Mouse (Mus musculus) ovary, adult 2 months (tissue): Measurements from ENCODE around the gene Hps3. TPM values are rescaled to one million over a fixed set of nuclear protein-coding genes. Genes with fewer than 3 reads are reported as not detected.

Experiments
- polyA plus RNA-seq: library from polyadenylated mRNA; depleted of rRNA; stranded (reverse); fragments of >200 nt; gene quantifications from 2 replicates; pipeline ENCODE4 v1.2.3, GENCODE M21; 2012; rRNA removed

Hps3 gene
- 37.9 and 66.1 TPM in 2 replicates for polyA plus RNA-seq

GRCm38 (mm10) chr3:20034719-20035404, at the start of gene Hps3:
Gene Hps3 (minus strand): TSS chr3:20035315.

GRCm38 (mm10) chr3:20057306-20058196, 22.4 kb upstream of the Hps3 start, which contains the start of gene Hltf:
Gene Hltf (plus strand): TSS chr3:20057811.

GRCm38 (mm10) chr3:19956885-19957284, 78.2 kb downstream of the Hps3 start, which contains the start of gene Cp:
Gene Cp (plus strand): TSS chr3:19957054.

Other genes starting within 250 kb of the Hps3 start
- 2.9 and 5.8 TPM in 2 replicates for gene Cp, start 78.3 kb downstream of the Hps3 start, polyA plus RNA-seq
- gene Hltf, start 22.5 kb upstream of the Hps3 start, polyA plus RNA-seq, result 2.4 TPM in 2 replicates
- 18.9 and 21.4 TPM in 2 replicates for gene Gyg, start 120.0 kb upstream of the Hps3 start, polyA plus RNA-seq
- gene Cpa3, start 206.9 kb upstream of the Hps3 start, polyA plus RNA-seq, result 0.20 and 0.33 TPM in 2 replicates
- gene Cpb1, start 240.4 kb upstream of the Hps3 start, polyA plus RNA-seq, result 0.09 TPM in 1 of 2 replicates, not detected in the other